Mouse (Mus musculus) heart, embryonic 11.5 days (tissue): Measurements from ENCODE around the gene Vps26b. TPM values are rescaled to one million over a fixed set of nuclear protein-coding genes. Genes with fewer than 3 reads are reported as not detected.

ENCODE experiments used
- ATAC-seq: fragments of 200-750 bp; cut with Nextera tagmentation; replicated peaks from 2 replicates; pipeline ENCODE4 v1.8.0; 2017; ENCODE audit warnings: moderate library complexity; ENCODE audit not compliant: insufficient number of reproducible peaks, low FRiP score, low TSS enrichment
- H3K27ac ChIP-seq: fragments of 300-500 bp; sonication (generic); 2 replicates; pipeline ENCODE4 v1.5.1; 2014; ENCODE audit warnings: mild to moderate bottlenecking, low read depth, low read length
- H3K27me3 ChIP-seq: fragments of 300-500 bp; sonication (generic); 2 replicates; pipeline ENCODE4 v1.6.1; 2014; ENCODE audit warnings: mild to moderate bottlenecking, low read length, mixed read lengths; ENCODE audit not compliant: control insufficient read depth, insufficient read depth
- H3K36me3 ChIP-seq: fragments of 300-500 bp; sonication (generic); 2 replicates; pipeline ENCODE4 v1.6.1; 2014; ENCODE audit warnings: mild to moderate bottlenecking, low read length, moderate library complexity, mixed read lengths; ENCODE audit not compliant: control insufficient read depth, insufficient read depth
- H3K4me1 ChIP-seq: fragments of 300-500 bp; sonication (generic); 2 replicates; pipeline ENCODE4 v1.6.1; 2014; ENCODE audit warnings: low read length; ENCODE audit not compliant: control insufficient read depth, insufficient read depth
- H3K4me2 ChIP-seq: fragments of 300-500 bp; sonication (generic); 2 replicates; pipeline ENCODE4 v1.6.1; 2014; ENCODE audit warnings: mild to moderate bottlenecking, moderate library complexity
- H3K4me3 ChIP-seq: fragments of 300-500 bp; sonication (generic); 2 replicates; pipeline ENCODE4 v1.5.1; 2014; ENCODE audit warnings: low read depth, low read length
- H3K9ac ChIP-seq: fragments of 300-500 bp; sonication (generic); 2 replicates; pipeline ENCODE4 v1.6.1; 2014; ENCODE audit warnings: mild to moderate bottlenecking, low read depth, low read length, moderate library complexity
- H3K9me3 ChIP-seq: fragments of 300-500 bp; sonication (generic); replicated peaks from 2 replicates; pipeline ENCODE4 v1.6.1; 2016; ENCODE audit warnings: low read length; ENCODE audit not compliant: control insufficient read depth
- WGBS: fragments of 180-500 bp; shearing (Covaris S2); extraction: QIAGEN DNeasy Blood & Tissue Kit; methylation state at CpG from one replicate; pipeline ENCODE4 v1.1.7; 2014; ENCODE audit not compliant: insufficient replicate concordance; 5-methylcytosine and 5-hydroxymethylcytosine counted together
- polyA plus RNA-seq: library from polyadenylated mRNA; unstranded; fragments of >200 nt; fragmentation: Nextera tagmentation; extraction: Ambion mirVana; gene quantifications from 2 replicates; pipeline ENCODE4 v1.2.1, GENCODE M21; 2014

The Vps26b gene
- polyA plus RNA-seq, 1 experiment from 2014 or later, result 24.3 TPM

- H3K4me3 ChIP-seq, result peak overlapping the region; percentile 98
- H3K4me1 ChIP-seq, result peaks cover 24% of the 10 kb centered on the region
- no peaks in the 10 kb centered on the region for H3K9me3 ChIP-seq
- no peaks in the 10 kb centered on the region for H3K36me3 ChIP-seq
- peak overlapping the region; percentile 96 for H3K9ac ChIP-seq
- H3K4me2 ChIP-seq, result peak overlapping the region; percentile 96
- H3K27me3 ChIP-seq, result no peaks in the 10 kb centered on the region
- under 1% methylated on average over 52 of the region's 52 CpGs for WGBS
- peak; percentile 15; the same call in 1 of the 2 replicates for ATAC-seq
- peak overlapping the region; percentile 93 for H3K27ac ChIP-seq
These were observed 640 bp downstream of the Vps26b start for GRCm38 (mm10) chr9:27029022-27029827.

DNA sequence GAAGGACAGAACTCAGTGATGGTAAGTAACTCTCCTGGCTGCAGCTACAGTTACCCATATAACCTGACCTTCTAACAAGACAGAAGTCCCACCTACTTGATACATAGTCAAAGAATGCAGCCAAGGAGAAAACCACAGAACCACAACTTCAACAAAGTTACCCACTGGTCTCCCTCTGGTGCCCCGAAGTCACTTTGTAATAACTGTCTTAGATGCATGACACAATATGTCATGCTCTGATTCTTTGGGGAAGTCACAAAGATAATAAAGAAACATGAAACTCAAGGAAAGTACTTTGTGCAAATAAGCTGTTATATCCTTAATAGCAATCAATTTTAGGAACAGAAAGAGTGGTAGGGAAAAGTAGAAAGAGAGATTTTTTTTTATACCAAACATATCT, 3.2 kb downstream of the Vps26b start:
- WGBS, result 79% methylated on average over 1 of the region's 1 CpGs
- no peak overlapping the region for H3K4me2 ChIP-seq

DNA sequence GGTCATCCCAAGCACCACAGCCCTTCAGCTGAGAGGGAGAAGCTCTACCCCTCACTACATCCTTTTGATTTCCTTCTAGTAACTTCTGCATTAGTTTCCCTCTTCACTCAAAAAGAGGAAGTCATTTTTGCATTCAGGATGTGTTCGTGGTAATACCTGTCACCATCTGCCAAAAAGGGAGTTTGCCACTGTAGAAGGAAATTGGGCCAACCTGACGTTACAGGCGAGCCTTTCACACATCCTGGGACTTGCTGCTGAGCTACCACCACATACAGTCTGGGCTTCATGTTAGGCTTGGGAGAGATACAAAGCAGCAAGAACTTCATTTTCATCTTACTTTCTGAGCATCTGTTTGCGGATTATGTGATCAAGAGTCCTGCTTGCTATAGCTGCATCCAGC, 6.2 kb downstream of the Vps26b start:
- ATAC-seq, result no peak
- Histone ChIP-seq H3K27me3 (no peaks in the 10 kb centered on the region), H3K27ac (no peak overlapping the region), H3K4me1 (peaks cover 10% of the 10 kb centered on the region), H3K4me2 (no peak overlapping the region), H3K9me3 (no peaks in the 10 kb centered on the region), H3K9ac (no peak overlapping the region), H3K36me3 (no peaks in the 10 kb centered on the region), H3K4me3 (no peak overlapping the region)
- WGBS, result 78% methylated on average over 4 of the region's 4 CpGs

More for the DNA sequence above, 3.2 kb downstream of the Vps26b start:
- Histone ChIP-seq H3K27ac (no peak overlapping the region), H3K36me3 (no peaks in the 10 kb centered on the region), H3K4me1 (peaks cover 16% of the 10 kb centered on the region), H3K9ac (no peak overlapping the region), H3K4me3 (no peak overlapping the region), H3K9me3 (no peaks in the 10 kb centered on the region), H3K27me3 (no peaks in the 10 kb centered on the region)
- ATAC-seq, result no peak

DNA sequence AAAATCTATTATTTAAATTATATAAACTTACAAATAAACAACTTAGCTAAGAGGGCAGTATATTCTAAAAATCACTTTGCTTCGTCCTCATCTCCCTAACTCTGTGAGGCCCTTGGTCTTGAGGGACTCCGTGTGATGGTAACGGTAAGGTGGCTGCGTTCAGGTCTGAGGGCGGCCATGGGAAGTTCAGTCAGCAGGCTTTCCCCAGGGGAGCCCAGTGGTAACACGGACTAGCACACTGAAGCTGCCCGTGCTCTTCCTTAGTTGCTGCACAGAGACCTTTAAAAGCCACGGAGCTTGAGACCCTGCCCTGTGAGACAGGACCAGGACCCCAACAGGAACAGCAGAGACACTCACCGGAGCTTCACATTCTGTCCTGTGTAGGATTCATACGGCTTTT, 10.9 kb downstream of the Vps26b start:
- WGBS, result 92% methylated on average over 10 of the region's 10 CpGs
- ATAC-seq, result no peak
- Histone ChIP-seq H3K4me1 (no peaks in the 10 kb centered on the region), H3K4me2 (no peak overlapping the region), H3K4me3 (no peak overlapping the region), H3K27me3 (no peaks in the 10 kb centered on the region), H3K9me3 (no peaks in the 10 kb centered on the region), H3K27ac (no peak overlapping the region), H3K36me3 (peaks cover 10% of the 10 kb centered on the region; the same call in 1 of the 2 replicates), H3K9ac (no peak overlapping the region)

DNA sequence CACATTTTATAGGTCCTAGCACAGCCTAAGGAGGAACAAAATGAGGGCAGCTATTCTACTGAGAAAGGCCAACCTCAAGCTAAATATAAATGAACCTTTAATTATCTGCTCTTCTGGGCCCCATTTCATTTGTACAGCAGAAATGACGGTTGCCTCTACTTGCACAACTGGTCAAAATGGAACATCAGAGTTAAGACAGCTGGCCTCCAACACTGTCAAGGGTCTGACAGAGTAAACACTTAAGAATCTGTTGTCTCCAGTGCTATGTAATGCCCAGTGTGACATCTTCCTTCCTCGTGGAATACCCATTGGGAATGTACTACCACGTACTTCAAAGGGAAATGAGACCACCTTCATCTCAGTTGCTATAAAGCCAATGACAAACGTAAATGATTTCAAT, 18.3 kb downstream of the Vps26b start:
- no peaks in the 10 kb centered on the region for H3K4me1 ChIP-seq
- peaks cover 32% of the 10 kb centered on the region for H3K36me3 ChIP-seq

GRCm38 (mm10) chr9:27009231-27009630, 20.6 kb downstream of the Vps26b start:
- Histone ChIP-seq H3K36me3 (peaks cover 29% of the 10 kb centered on the region), H3K4me1 (no peaks in the 10 kb centered on the region), H3K27me3 (no peaks in the 10 kb centered on the region), H3K9me3 (no peaks in the 10 kb centered on the region), H3K27ac (no peak overlapping the region), H3K9ac (no peak overlapping the region), H3K4me2 (no peak overlapping the region), H3K4me3 (no peak overlapping the region)
- WGBS, result 75% methylated on average over 5 of the region's 5 CpGs
- no peak for ATAC-seq

More for the DNA sequence above, 18.3 kb downstream of the Vps26b start:
- Histone ChIP-seq H3K27me3 (no peaks in the 10 kb centered on the region), H3K9me3 (no peaks in the 10 kb centered on the region), H3K4me3 (no peak overlapping the region), H3K4me2 (no peak overlapping the region), H3K9ac (no peak overlapping the region), H3K27ac (no peak overlapping the region)
- no peak for ATAC-seq
- WGBS, result 94% methylated on average over 4 of the region's 4 CpGs

GRCm38 (mm10) chr9:27006866-27007265, 23.0 kb downstream of the Vps26b start:
- Histone ChIP-seq H3K9ac (no peak overlapping the region), H3K36me3 (peaks cover 25% of the 10 kb centered on the region)

DNA sequence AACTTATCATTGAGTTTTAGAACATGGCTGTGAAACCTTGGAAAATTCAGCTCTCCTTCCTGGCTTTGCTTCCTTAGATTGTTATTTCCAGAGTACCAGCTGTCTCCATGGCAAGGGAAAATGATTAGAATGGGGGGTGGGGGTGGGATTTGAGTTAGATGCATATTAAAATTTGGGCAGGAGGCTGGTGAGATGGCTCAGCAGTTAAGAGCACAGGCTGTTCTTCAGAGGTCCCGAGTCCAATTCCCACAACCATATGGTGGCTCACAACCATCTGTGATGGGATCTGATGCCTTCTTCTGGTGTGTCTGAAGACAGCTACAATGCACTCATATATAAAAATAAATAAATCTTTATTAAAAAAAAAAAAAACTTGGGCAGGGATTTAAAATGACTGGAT, 23.9 kb downstream of the Vps26b start:
- Histone ChIP-seq H3K4me2 (no peak overlapping the region), H3K27me3 (no peaks in the 10 kb centered on the region), H3K9me3 (no peaks in the 10 kb centered on the region), H3K9ac (no peak overlapping the region), H3K4me1 (peaks cover 2% of the 10 kb centered on the region), H3K36me3 (peaks cover 25% of the 10 kb centered on the region), H3K27ac (no peak overlapping the region), H3K4me3 (no peak overlapping the region)
- 88% methylated on average over 1 of the region's 1 CpGs for WGBS
- ATAC-seq, result no peak

More at GRCm38 (mm10) chr9:27006866-27007265, 23.0 kb downstream of the Vps26b start:
- no peak for ATAC-seq
- no peak overlapping the region for H3K4me3 ChIP-seq
- H3K4me1 ChIP-seq, result no peaks in the 10 kb centered on the region
- no peak overlapping the region for H3K4me2 ChIP-seq
- H3K9me3 ChIP-seq, result no peaks in the 10 kb centered on the region
- H3K27ac ChIP-seq, result no peak overlapping the region
- 85% methylated on average over 5 of the region's 5 CpGs for WGBS
- no peaks in the 10 kb centered on the region for H3K27me3 ChIP-seq

DNA sequence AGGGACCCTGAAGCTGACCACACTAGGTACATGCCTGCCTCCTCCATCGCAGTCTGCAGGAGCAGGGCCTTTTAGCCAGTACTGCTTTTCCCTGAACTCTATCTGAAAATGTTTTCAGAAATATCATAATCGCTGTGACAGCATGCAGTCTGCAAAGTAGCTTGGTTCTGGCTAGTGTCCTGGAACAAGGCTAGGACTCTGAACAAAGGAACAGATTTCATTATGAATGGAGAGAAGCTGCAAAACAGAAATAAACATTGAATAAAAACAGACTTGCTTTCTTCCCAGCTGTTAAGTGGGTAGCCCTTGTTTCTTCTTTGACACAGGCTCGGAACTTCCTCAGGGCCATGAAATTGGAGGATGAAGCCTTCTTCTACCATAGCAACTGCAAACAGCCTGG, 24.6 kb downstream of the Vps26b start:
- Histone ChIP-seq H3K4me3 (no peak overlapping the region), H3K4me2 (no peak overlapping the region), H3K4me1 (peaks cover 9% of the 10 kb centered on the region), H3K27me3 (no peaks in the 10 kb centered on the region), H3K36me3 (peaks cover 20% of the 10 kb centered on the region), H3K9me3 (no peaks in the 10 kb centered on the region), H3K9ac (no peak overlapping the region), H3K27ac (no peak overlapping the region)
- no peak for ATAC-seq
- WGBS, result 91% methylated on average over 3 of the region's 3 CpGs
